Mouse (Mus musculus): ENCODE data around the gene Erp27. TPM values are rescaled to one million over a fixed set of nuclear protein-coding genes. Genes with fewer than 3 reads are reported as not detected.

The Erp27 gene
- polyA plus RNA-seq, 1 experiment, result not detected

DNA sequence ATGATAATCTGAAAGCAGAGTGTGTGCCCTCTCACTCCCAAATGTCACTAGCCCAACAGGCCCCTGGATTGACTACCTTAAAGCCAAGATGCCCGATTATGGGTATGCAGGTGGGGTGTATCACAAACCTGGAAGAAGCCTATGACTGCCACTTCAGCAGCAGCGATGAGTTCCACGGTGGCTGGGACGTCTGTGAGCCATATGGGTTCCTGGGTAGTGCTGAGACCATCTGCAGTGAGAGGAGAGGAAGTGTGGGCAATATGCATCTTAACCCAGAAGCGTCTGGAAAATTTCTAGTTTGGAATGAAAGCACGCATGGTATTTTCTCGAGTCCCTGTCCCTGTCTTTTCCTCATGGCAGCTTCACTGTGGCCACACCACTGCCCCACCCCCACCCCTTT is 379 bp downstream of the Erp27 start:
- no peak for TF ChIP-seq GATA1 (IDR thresholded peaks at IDR 0.05; ENCODE audit: low read length)

DNA sequence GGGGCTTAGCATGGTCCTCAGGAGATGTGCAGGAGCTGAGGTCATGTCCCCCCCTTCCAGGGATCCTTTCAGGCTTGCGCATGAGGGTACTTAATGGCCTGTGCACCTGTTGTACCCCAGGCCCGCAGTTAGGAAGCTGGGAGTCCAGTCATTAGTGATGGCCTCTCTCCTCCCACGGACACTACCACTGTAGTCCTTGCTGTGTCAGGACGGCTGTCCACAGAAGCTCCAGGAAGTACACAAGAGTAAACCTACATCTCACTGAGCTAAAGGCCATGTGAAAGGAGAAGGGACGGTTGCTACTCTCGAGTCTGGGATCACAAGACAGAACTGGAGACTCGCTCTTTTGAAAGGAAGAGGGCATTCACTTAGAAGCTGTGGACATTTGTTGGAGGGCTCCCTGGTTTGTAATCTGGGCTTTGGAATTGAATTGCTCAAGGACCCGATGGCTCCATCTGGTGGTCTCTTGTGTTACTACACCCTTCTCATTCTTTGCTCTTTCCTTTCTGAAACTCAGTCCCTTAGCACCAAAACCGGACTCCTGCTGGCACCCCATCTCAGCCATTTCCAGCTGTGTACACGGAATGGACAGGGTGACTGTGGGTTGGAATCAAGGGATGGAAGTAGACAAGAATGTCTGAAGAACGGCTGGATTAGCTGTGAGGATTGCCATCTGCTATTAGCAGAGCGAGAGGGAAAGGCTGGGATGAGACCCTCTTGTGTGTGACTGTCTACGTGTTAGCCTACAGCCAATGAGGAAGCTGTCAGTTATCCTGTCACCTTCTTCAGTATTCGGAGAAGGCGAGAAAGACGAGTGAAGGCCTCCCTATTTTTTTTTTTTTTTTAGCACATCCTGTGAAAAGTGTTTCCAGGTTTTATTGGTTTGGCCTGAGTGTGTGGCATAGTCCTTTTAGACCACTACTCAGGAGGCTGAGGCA is 1.4 kb downstream of the Erp27 start:
- no peak for TF ChIP-seq GATA1 (IDR thresholded peaks at IDR 0.05; ENCODE audit: low read length)

DNA sequence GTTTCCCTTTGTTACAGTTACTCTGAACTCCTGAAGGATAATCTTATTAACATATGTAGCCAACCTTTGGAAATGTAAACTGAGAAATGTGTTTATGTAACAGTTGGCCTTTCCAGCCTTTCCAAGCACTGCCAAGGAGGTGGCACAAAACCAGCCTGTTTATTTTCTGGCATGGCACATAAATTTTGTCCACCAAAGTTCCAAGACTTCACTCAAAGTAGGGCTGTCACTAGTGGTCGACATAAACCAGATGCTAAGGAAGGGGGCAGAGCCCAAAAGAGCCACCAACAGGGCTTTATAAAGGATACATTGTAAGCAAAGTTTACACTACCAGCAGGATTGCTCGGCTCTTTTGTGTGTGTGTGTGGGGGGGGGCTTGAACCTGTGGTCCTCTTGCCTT is 4.1 kb downstream of the Erp27 start:
- no peak for TF ChIP-seq GATA1 (IDR thresholded peaks at IDR 0.05; ENCODE audit: low read length)

DNA sequence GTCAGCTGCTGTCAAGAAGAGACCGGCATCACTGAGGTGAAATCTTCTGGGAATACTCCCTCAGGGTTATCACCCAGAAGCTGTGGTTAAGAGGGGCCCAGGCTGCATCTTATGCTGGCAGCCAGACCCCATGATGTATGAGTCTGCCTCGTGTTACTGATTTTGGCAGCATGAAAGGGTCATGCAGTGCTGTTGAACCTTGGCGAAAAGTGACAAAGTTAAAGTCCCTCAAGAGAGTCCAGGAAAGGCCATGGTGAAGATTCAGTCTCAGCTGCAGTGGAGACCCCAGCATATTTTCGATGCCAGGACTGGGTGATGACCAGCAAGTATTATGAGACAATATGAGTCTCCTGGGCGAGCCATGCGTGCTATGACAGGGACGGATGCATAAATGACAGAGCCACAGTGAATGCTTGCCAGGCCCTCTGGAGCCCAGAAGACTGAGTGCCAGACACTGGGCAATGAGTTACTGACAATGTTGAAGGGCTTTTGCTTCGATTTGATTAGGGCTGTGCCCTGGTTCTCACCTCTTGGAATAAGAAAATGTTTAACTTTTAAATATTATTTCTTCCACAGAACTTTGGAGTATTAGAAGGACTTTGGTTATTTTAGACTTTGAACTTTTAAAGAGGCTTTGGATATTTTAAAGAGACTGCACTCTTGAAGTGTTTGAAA is 6.1 kb downstream of the Erp27 start:
- TF ChIP-seq GATA1 (IDR thresholded peaks at IDR 0.05; ENCODE audit: low read length), result no peak

- TF ChIP-seq GATA1 (IDR thresholded peaks at IDR 0.05; ENCODE audit: low read length), result no peak
Observed at GRCm38 (mm10) chr6:136914234-136914633, 7.7 kb downstream of the Erp27 start.

GRCm38 (mm10) chr6:136913384-136914126 is 8.4 kb downstream of the Erp27 start:
- no peak for TF ChIP-seq GATA1 (IDR thresholded peaks at IDR 0.05; ENCODE audit: low read length)

GRCm38 (mm10) chr6:136912751-136913265 is 9.2 kb downstream of the Erp27 start:
- TF ChIP-seq GATA1 (IDR thresholded peaks at IDR 0.05; ENCODE audit: low read length), result no peak

- TF ChIP-seq GATA1 (IDR thresholded peaks at IDR 0.05; ENCODE audit: low read length), result no peak
Observed at GRCm38 (mm10) chr6:136910247-136910890, 11.6 kb downstream of the Erp27 start.

DNA sequence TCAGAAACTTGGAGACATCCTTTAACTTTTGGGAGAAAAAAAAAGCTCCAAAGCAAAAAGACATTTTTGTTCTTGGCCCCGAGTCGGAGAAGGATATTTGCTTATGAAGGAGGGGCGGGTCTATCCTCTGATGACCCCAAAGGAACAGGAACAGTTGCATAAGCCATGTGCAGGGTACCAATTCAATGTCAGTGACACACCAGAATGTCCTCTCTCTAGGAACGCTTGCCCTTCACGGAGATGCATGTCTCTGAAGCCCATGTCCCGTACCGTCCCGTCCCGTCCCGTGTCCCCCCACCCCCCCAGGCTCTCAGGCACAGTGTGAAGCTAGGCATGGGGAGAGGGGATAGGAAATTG is 15.1 kb downstream of the Erp27 start:
- TF ChIP-seq GATA1 (IDR thresholded peaks at IDR 0.05; ENCODE audit: low read length), result no peak

DNA sequence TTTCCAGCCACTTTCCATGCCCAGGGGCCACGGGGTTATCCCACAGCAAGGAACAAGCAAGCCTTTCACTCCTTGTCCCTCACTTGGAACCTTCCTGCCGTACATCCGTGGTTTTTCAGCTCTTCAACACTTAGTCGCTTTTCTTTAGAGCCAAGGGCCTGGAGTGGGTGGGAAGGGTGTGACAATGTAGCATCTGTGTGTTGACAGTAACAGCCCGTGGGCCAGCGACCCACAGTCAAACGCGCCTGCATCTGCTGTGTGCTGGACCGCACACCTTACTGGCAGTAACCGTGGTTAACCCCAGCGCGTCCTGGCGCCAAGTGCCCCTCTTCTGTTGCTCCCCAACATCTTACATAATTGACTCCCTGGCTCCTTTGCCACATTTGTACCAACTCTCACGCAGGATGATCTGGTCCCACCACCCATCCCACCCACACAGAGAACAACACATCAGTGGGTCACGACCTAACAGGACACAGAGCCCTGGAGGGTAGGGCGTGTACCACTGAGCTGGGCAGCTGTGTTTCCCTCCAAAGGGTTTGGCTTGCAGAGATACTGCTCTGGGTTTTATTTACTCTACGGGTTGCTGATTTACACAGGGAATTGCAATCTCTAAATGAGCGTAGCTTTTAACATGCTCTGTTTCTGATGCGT is 15.6 kb downstream of the Erp27 start:
- TF ChIP-seq GATA1 (IDR thresholded peaks at IDR 0.05; ENCODE audit: low read length), result no peak

DNA sequence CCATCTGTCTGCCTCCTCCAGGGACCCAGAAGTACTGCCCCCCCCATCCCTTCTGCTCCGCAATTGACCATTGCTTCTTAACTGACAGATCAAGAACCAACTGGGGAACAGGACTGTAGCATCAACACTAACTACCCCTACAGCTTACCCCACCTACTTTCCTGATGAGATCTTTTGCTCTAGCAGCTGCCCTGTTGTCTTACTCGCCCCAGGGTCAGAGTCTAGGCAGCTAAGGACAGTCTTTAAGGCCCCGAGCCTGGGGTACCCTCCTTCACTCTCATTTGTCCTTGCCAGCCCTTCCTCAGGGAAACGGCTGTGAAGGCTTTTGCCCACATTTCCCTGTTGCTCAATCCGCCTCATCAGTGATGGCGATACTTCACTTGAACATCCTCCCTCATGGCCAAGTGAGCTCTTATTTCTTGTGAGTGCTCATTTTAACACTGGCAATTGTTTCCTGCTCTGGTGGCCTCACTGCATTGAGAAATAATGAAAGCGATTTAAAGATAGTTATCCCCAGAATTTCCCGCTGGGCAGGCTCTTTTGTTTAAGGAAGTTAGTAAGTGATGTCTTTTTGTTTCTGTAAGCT is 18.0 kb downstream of the Erp27 start:
- TF ChIP-seq GATA1 (IDR thresholded peaks at IDR 0.05; ENCODE audit: low read length), result no peak

DNA sequence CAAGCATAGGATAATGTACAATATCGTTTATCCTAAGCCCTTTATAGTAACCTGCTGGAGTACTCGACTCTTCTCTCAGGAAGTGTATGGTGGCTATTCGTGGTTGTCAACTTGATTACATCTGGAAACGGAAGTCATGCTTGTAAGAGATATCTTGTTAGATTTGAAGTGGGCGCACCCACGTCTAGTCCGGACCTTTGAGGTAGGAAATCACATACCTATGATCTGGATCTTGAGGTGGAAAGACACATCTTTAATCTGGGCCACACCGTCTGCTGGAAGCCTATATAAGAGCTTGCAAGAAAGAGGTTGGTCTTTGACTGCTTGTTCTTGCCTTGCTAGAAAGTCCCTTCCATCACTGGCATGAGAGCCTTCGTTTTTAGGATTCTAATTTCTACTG is 19.5 kb downstream of the Erp27 start:
- no peak for TF ChIP-seq GATA1 (IDR thresholded peaks at IDR 0.05; ENCODE audit: low read length)

DNA sequence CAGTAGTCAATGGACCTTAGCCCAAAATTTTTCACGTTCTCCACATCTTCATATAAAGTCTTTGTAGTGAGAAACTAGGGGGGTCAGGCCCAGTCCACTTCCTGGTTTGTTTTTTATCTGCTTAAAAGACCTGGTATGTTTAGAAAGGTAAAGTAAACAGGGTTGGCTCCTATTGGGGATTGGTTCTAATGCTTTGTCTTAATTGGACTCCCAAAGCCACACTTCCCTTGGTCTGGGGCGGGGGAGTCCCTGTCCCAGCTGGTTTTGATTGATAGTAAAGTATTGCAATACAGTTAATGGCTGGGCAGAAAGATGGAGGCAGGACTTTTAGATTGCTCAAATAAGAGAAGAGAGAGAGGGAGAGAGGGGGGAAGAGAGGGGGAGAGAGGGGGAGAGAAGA is 21.0 kb downstream of the Erp27 start:
- TF ChIP-seq GATA1 (IDR thresholded peaks at IDR 0.05; ENCODE audit: low read length), result no peak

DNA sequence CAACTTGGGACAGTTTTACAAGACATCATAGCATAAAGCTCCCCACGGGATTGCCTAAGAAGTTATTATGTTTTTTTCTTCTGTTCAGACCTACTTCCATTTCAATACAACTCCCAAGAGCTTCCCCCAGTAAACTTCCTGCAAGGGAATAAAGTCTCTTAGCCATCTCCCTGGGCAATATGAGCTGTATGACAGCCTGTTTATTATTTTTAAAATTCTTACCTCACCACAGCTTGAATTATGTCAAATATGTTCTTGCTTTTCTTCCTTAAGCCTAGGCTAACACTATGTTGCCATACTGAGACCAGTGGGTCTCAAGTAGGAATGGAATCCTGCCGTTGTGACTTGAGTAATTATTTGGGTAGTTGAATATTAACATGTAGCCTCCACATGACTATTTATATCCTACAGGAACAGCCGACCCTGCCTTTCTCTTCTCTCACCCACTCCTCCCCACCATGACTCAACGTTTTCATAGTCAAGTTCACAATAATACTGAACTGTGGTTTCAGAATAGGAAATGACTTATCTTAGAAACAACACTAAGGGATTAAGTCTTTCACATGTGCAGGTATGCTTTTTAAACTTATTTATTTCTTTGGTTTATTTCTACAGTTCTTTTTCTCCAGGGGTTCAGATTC is 21.5 kb downstream of the Erp27 start:
- no peak for TF ChIP-seq GATA1 (IDR thresholded peaks at IDR 0.05; ENCODE audit: low read length)
